Mouse (Mus musculus): ENCODE data around the gene Glis3. TPM values are rescaled to one million over a fixed set of nuclear protein-coding genes. Genes with fewer than 3 reads are reported as not detected.

The Glis3 gene
- polyA plus RNA-seq, 1 experiment from 2014 or later: 0.36 TPM

GRCm38 (mm10) chr19:28612249-28612648 is 67.6 kb downstream of the Glis3 start:
- no peak overlapping the region for H3K4me2 ChIP-seq (ENCODE audit: low read depth, low read length)
- 65% methylated on average over 10 of the region's 10 CpGs for WGBS (ENCODE audit: insufficient replicate concordance)
- H3K27me3 ChIP-seq (ENCODE audit: insufficient read depth, low read length): no peaks in the 10 kb centered on the region
- no peak overlapping the region for H3K9ac ChIP-seq (replicated peaks)
- ATAC-seq: no peak
- H3K9me3 ChIP-seq (ENCODE audit: low read length): no peaks in the 10 kb centered on the region
- H3K27ac ChIP-seq (ENCODE audit: low read depth): no peak overlapping the region
- DNase-seq: no peak
- H3K36me3 ChIP-seq (replicated peaks; ENCODE audit: insufficient read depth, low read length): no peaks in the 10 kb centered on the region
- no peaks in the 10 kb centered on the region for H3K4me1 ChIP-seq (ENCODE audit: insufficient read depth)
- no peak overlapping the region for H3K4me3 ChIP-seq (ENCODE audit: low read depth, low read length)
- no peak for TF ChIP-seq CTCF (IDR thresholded peaks at IDR 0.05; ENCODE audit: low read depth)
- TF ChIP-seq EP300 (IDR thresholded peaks at IDR 0.05; ENCODE audit: low read depth): no peak

GRCm38 (mm10) chr19:28608747-28609146 is 71.1 kb downstream of the Glis3 start:
- WGBS (ENCODE audit: insufficient replicate concordance): 75% methylated on average over 5 of the region's 5 CpGs
- Histone ChIP-seq H3K9ac (replicated peaks) (no peak overlapping the region), H3K36me3 (replicated peaks; ENCODE audit: insufficient read depth, low read length) (no peaks in the 10 kb centered on the region), H3K9me3 (ENCODE audit: low read length) (no peaks in the 10 kb centered on the region), H3K4me3 (ENCODE audit: low read depth, low read length) (no peak overlapping the region), H3K27me3 (ENCODE audit: insufficient read depth, low read length) (no peaks in the 10 kb centered on the region), H3K27ac (ENCODE audit: low read depth) (no peak overlapping the region), H3K4me1 (ENCODE audit: insufficient read depth) (no peaks in the 10 kb centered on the region), H3K4me2 (ENCODE audit: low read depth, low read length) (no peak overlapping the region)
- no peak for TF ChIP-seq EP300 (IDR thresholded peaks at IDR 0.05; ENCODE audit: low read depth)
- no peak for TF ChIP-seq CTCF (IDR thresholded peaks at IDR 0.05; ENCODE audit: low read depth)
- ATAC-seq: no peak
- DNase-seq: no peak

- H3K36me3 ChIP-seq (replicated peaks; ENCODE audit: insufficient read depth, low read length): no peaks in the 10 kb centered on the region
- no peaks in the 10 kb centered on the region for H3K27me3 ChIP-seq (ENCODE audit: insufficient read depth, low read length)
- ATAC-seq (no peak), DNase-seq (no peak)
- H3K27ac ChIP-seq (ENCODE audit: low read depth): no peak overlapping the region
- TF ChIP-seq CTCF (IDR thresholded peaks at IDR 0.05; ENCODE audit: low read depth) (no peak), EP300 (IDR thresholded peaks at IDR 0.05; ENCODE audit: low read depth) (no peak)
- H3K9ac ChIP-seq (replicated peaks): no peak overlapping the region
- no peak overlapping the region for H3K4me2 ChIP-seq (ENCODE audit: low read depth, low read length)
- H3K9me3 ChIP-seq (ENCODE audit: low read length): no peaks in the 10 kb centered on the region
- H3K4me1 ChIP-seq (ENCODE audit: insufficient read depth): no peaks in the 10 kb centered on the region
- 83% methylated on average over 6 of the region's 6 CpGs for WGBS (ENCODE audit: insufficient replicate concordance)
- H3K4me3 ChIP-seq (ENCODE audit: low read depth, low read length): no peak overlapping the region
These were observed 71.6 kb downstream of the Glis3 start for GRCm38 (mm10) chr19:28608277-28608676.

- H3K27me3 ChIP-seq (ENCODE audit: insufficient read depth, low read length): no peaks in the 10 kb centered on the region
- ATAC-seq: no peak
- H3K4me1 ChIP-seq (ENCODE audit: insufficient read depth): no peaks in the 10 kb centered on the region
- no peak overlapping the region for H3K9ac ChIP-seq (replicated peaks)
- no peaks in the 10 kb centered on the region for H3K9me3 ChIP-seq (ENCODE audit: low read length)
- DNase-seq: no peak
- H3K4me3 ChIP-seq (ENCODE audit: low read depth, low read length): no peak overlapping the region
- WGBS (ENCODE audit: insufficient replicate concordance): 67% methylated on average over 4 of the region's 4 CpGs
- no peak for TF ChIP-seq CTCF (IDR thresholded peaks at IDR 0.05; ENCODE audit: low read depth)
- TF ChIP-seq EP300 (IDR thresholded peaks at IDR 0.05; ENCODE audit: low read depth): no peak
- H3K4me2 ChIP-seq (ENCODE audit: low read depth, low read length): no peak overlapping the region
- H3K27ac ChIP-seq (ENCODE audit: low read depth): no peak overlapping the region
- H3K36me3 ChIP-seq (replicated peaks; ENCODE audit: insufficient read depth, low read length): no peaks in the 10 kb centered on the region
These were observed 79.0 kb downstream of the Glis3 start for GRCm38 (mm10) chr19:28600866-28601265.

GRCm38 (mm10) chr19:28594215-28594614 is 85.7 kb downstream of the Glis3 start:
- DNase-seq: no peak
- no peak for TF ChIP-seq EP300 (IDR thresholded peaks at IDR 0.05; ENCODE audit: low read depth)
- TF ChIP-seq CTCF (IDR thresholded peaks at IDR 0.05; ENCODE audit: low read depth): no peak

GRCm38 (mm10) chr19:28592981-28593380 is 86.9 kb downstream of the Glis3 start:
- DNase-seq: no peak

More at GRCm38 (mm10) chr19:28594215-28594614, 85.7 kb downstream of the Glis3 start:
- no peak for ATAC-seq
- no peak overlapping the region for H3K4me2 ChIP-seq (ENCODE audit: low read depth, low read length)
- no peak overlapping the region for H3K4me3 ChIP-seq (ENCODE audit: low read depth, low read length)
- H3K4me1 ChIP-seq (ENCODE audit: insufficient read depth): no peaks in the 10 kb centered on the region
- H3K9me3 ChIP-seq (ENCODE audit: low read length): no peaks in the 10 kb centered on the region
- H3K27ac ChIP-seq (ENCODE audit: low read depth): no peak overlapping the region
- WGBS (ENCODE audit: insufficient replicate concordance): 51% methylated on average over 4 of the region's 4 CpGs
- no peaks in the 10 kb centered on the region for H3K27me3 ChIP-seq (ENCODE audit: insufficient read depth, low read length)
- no peak overlapping the region for H3K9ac ChIP-seq (replicated peaks)
- H3K36me3 ChIP-seq (replicated peaks; ENCODE audit: insufficient read depth, low read length): no peaks in the 10 kb centered on the region

More at GRCm38 (mm10) chr19:28592981-28593380, 86.9 kb downstream of the Glis3 start:
- H3K27ac ChIP-seq (ENCODE audit: low read depth): no peak overlapping the region
- H3K4me2 ChIP-seq (ENCODE audit: low read depth, low read length): no peak overlapping the region
- no peak overlapping the region for H3K4me3 ChIP-seq (ENCODE audit: low read depth, low read length)
- H3K27me3 ChIP-seq (ENCODE audit: insufficient read depth, low read length): no peaks in the 10 kb centered on the region
- no peak for ATAC-seq
- no peak for TF ChIP-seq EP300 (IDR thresholded peaks at IDR 0.05; ENCODE audit: low read depth)
- no peak for TF ChIP-seq CTCF (IDR thresholded peaks at IDR 0.05; ENCODE audit: low read depth)
- no peaks in the 10 kb centered on the region for H3K4me1 ChIP-seq (ENCODE audit: insufficient read depth)
- H3K9ac ChIP-seq (replicated peaks): no peak overlapping the region
- WGBS (ENCODE audit: insufficient replicate concordance): 72% methylated on average over 13 of the region's 13 CpGs
- H3K36me3 ChIP-seq (replicated peaks; ENCODE audit: insufficient read depth, low read length): no peaks in the 10 kb centered on the region
- H3K9me3 ChIP-seq (ENCODE audit: low read length): no peaks in the 10 kb centered on the region
